Mouse (Mus musculus) Patski (cell line): ENCODE data around the gene Fmnl1. TPM values are rescaled to one million over a fixed set of nuclear protein-coding genes. Genes with fewer than 3 reads are reported as not detected.
A peak's percentile ranks its signal among the peaks of the same experiment; 100 is the strongest.

Source experiments
- ATAC-seq: fragments of 100-300 bp; one replicate; pipeline ENCODE4 v1.8.0; 2021
- CTCF ChIA-PET: fragments of 350-600 bp; sonication (Branson Sonifier 250); formaldehyde crosslinking; loops from one replicate; lab custom pipeline; 2022; ENCODE audit warnings: inconsistent platforms; lab: Charles Lee
- POLR2A ChIA-PET: fragments of 350-600 bp; sonication (Branson Sonifier 250); formaldehyde crosslinking; loops from one replicate; lab custom pipeline; 2022; ENCODE audit warnings: antibody characterized with exemption, inconsistent platforms; lab: Charles Lee
- DNase-seq: peaks from one replicate; pipeline ENCODE4 v3.0.0-alpha.2; 2011; ENCODE audit warnings: low read depth, low spot score
- H3K27me3 ChIP-seq: fragments of 371-371 bp; one replicate; pipeline ENCODE4 v1.5.1; 2021
- CTCF ChIP-seq: fragments of 100-300 bp; IDR thresholded peaks from one replicate; pipeline ENCODE4 v1.5.1; 2021
- in situ Hi-C: fragments of 300-500 bp; cut with MboI; formaldehyde crosslinking; loops from 3 replicates; pipeline ENCODE4 v1.11.1; 2018; ENCODE audit warnings: low pct_unique_long_range_greater_than_20kb, mixed read lengths
- polyA plus RNA-seq: library from polyadenylated mRNA; unstranded; gene quantifications from one replicate; pipeline ENCODE4 v1.2.3, GENCODE M21; 2021

Gene Fmnl1
- polyA plus RNA-seq, 1 experiment from 2014 or later = 22.4 TPM

- no peak for TF ChIP-seq CTCF
- POLR2A ChIA-PET = interaction anchor here (0.5 to 1.0 kb wide), 5 partner anchors 13 to 153 kb away, joined by 3 to 8 read pairs (median 4); no protein-coding TSS in a partner anchor
- CTCF ChIA-PET = interaction anchor here (1.5 to 2.1 kb wide), 2 partner anchors 154 to 188 kb away, joined by 3 to 5 read pairs; no protein-coding TSS in a partner anchor
- in situ Hi-C loops = no loop called here
- H3K27me3 ChIP-seq = no peaks in the 10 kb centered on the region
- ATAC-seq (no peak), DNase-seq (no peak)
These were observed 940 bp downstream of the Fmnl1 start for GRCm38 (mm10) chr11:103171703-103172391.

- POLR2A ChIA-PET = interaction anchor here (1.2 kb wide), 1 partner anchor 90 kb away, joined by 3 read pairs; no protein-coding TSS in a partner anchor
- CTCF ChIA-PET = interaction anchor here (1.5 kb wide), 1 partner anchor 187 kb away, joined by 3 read pairs; no protein-coding TSS in a partner anchor
- no peak for ATAC-seq
- in situ Hi-C loops = no loop called here
- no peak for TF ChIP-seq CTCF
- no peaks in the 10 kb centered on the region for H3K27me3 ChIP-seq
- DNase-seq = no peak
These were observed 1.6 kb downstream of the Fmnl1 start for GRCm38 (mm10) chr11:103172392-103173040.

GRCm38 (mm10) chr11:103173041-103173770 is 2.3 kb downstream of the Fmnl1 start:
- no peaks in the 10 kb centered on the region for H3K27me3 ChIP-seq
- ChIA-PET POLR2A (interaction anchor here (1.2 kb wide), 1 partner anchor 89 kb away, joined by 3 read pairs; no protein-coding TSS in a partner anchor), CTCF (interaction anchor here (1.5 to 2.7 kb wide), 4 partner anchors 60 to 186 kb away, joined by 3 to 6 read pairs (median 5); partner anchors contain the start of genes Acbd4 and Plcd3)
- DNase-seq (no peak), ATAC-seq (no peak)
- TF ChIP-seq CTCF = no peak
- in situ Hi-C loops = no loop called here

- H3K27me3 ChIP-seq = no peaks in the 10 kb centered on the region
- CTCF ChIA-PET = interaction anchor here (1.3 to 3.1 kb wide), 5 partner anchors 11 to 151 kb away, joined by 3 to 13 read pairs (median 5); partner anchors contain the start of genes Acbd4 and Plcd3
- in situ Hi-C loops = no loop called here
- no peak for TF ChIP-seq CTCF
- ATAC-seq = no peak
- no peak for DNase-seq
- POLR2A ChIA-PET = interaction anchor here (1.2 to 1.5 kb wide), 2 partner anchors 59 to 88 kb away, joined by 3 to 7 read pairs; partner anchors contain the start of gene Hexim1
These were observed 3.0 kb downstream of the Fmnl1 start for GRCm38 (mm10) chr11:103173771-103174344.

- ChIA-PET POLR2A (interaction anchor here (1.5 kb wide), 1 partner anchor 59 kb away, joined by 7 read pairs; the partner anchor contains the start of gene Hexim1), CTCF (interaction anchor here (1.0 to 3.1 kb wide), 6 partner anchors 10 to 150 kb away, joined by 3 to 13 read pairs (median 5); partner anchors contain the start of genes Acbd4 and Plcd3)
- DNase-seq = peak; percentile 42
- H3K27me3 ChIP-seq = no peaks in the 10 kb centered on the region
- in situ Hi-C loops = no loop called here
- TF ChIP-seq CTCF = no peak
- peak; percentile 5 for ATAC-seq
These were observed 3.5 kb downstream of the Fmnl1 start for GRCm38 (mm10) chr11:103174411-103174832.

GRCm38 (mm10) chr11:103174891-103175391 is 4.0 kb downstream of the Fmnl1 start:
- TF ChIP-seq CTCF = no peak
- CTCF ChIA-PET = interaction anchor here (1.0 to 3.1 kb wide), 9 partner anchors 10 to 150 kb away, joined by 3 to 13 read pairs (median 5); partner anchors contain the start of genes Acbd4 and Plcd3
- DNase-seq (peak; percentile 48), ATAC-seq (peak; percentile 47)
- no peaks in the 10 kb centered on the region for H3K27me3 ChIP-seq
- in situ Hi-C loops = no loop called here
- POLR2A ChIA-PET = interaction anchor here (1.5 kb wide), 1 partner anchor 60 kb away, joined by 7 read pairs; the partner anchor contains the start of gene Hexim1

GRCm38 (mm10) chr11:103175688-103176442 is 5.0 kb downstream of the Fmnl1 start:
- no peak for DNase-seq

GRCm38 (mm10) chr11:103176510-103176909 is 5.6 kb downstream of the Fmnl1 start:
- CTCF ChIA-PET = interaction anchor here (1.5 to 3.1 kb wide), 3 partner anchors 8 to 148 kb away, joined by 5 to 13 read pairs (median 5); no protein-coding TSS in a partner anchor
- H3K27me3 ChIP-seq = no peaks in the 10 kb centered on the region
- POLR2A ChIA-PET = interaction anchor here (1.4 kb wide), 1 partner anchor 8 kb away, joined by 3 read pairs; no protein-coding TSS in a partner anchor
- DNase-seq (no peak), ATAC-seq (no peak)
- in situ Hi-C loops = no loop called here
- no peak for TF ChIP-seq CTCF

More at GRCm38 (mm10) chr11:103175688-103176442, 5.0 kb downstream of the Fmnl1 start:
- no peaks in the 10 kb centered on the region for H3K27me3 ChIP-seq
- CTCF ChIA-PET = interaction anchor here (1.0 to 3.1 kb wide), 7 partner anchors 9 to 149 kb away, joined by 3 to 13 read pairs (median 5); partner anchors contain the start of genes Acbd4 and Plcd3
- POLR2A ChIA-PET = interaction anchor here (0.6 to 1.5 kb wide), 3 partner anchors 8 to 81 kb away, joined by 3 to 7 read pairs (median 3); partner anchors contain the start of gene Hexim1
- no peak for ATAC-seq
- in situ Hi-C loops = no loop called here
- no peak for TF ChIP-seq CTCF
